Mouse (Mus musculus): ENCODE measurements at regions not wholly inside any gene's neighbourhood (a gene's known extent, or its start where the extent isn't known, plus 50 kb on each side); places are given as distances from the start of the nearest gene placed in this dataset.
A peak's percentile ranks its signal among the peaks of the same experiment; 100 is the strongest.

GRCm38 (mm10) chr7:130052376-130052775 is 460.7 kb downstream of the Wdr11 start:
- Histone ChIP-seq H3K9ac (ENCODE audit: low read depth, low read length) (no peak overlapping the region), H3K4me3 (ENCODE audit: low read length) (no peak overlapping the region), H3K4me2 (replicated peaks; ENCODE audit: low read depth, low read length) (no peak overlapping the region), H3K27ac (ENCODE audit: low read depth, low read length) (no peak overlapping the region), H3K27me3 (ENCODE audit: control insufficient read depth, insufficient read depth, low read length) (no peaks in the 10 kb centered on the region), H3K9me3 (ENCODE audit: control insufficient read depth, low read length) (no peaks in the 10 kb centered on the region), H3K36me3 (ENCODE audit: control insufficient read depth, insufficient read depth, low read length) (no peaks in the 10 kb centered on the region), H3K4me1 (ENCODE audit: control insufficient read depth, insufficient read depth, low read length) (peaks cover 19% of the 10 kb centered on the region)
- 94% methylated on average over 5 of the region's 5 CpGs for WGBS
- ATAC-seq (ENCODE audit: low FRiP score, low TSS enrichment), result no peak

GRCm38 (mm10) chr7:130057708-130058107 is 462.5 kb downstream of the Ate1 start:
- H3K4me2 ChIP-seq (replicated peaks; ENCODE audit: low read depth, low read length), result peak overlapping the region; percentile 17; the same call in 1 of the 2 replicates
- no peak overlapping the region for H3K9ac ChIP-seq (ENCODE audit: low read depth, low read length)
- ATAC-seq (ENCODE audit: low FRiP score, low TSS enrichment), result peak; percentile 44; the same call in 1 of the 2 replicates
- H3K27me3 ChIP-seq (ENCODE audit: control insufficient read depth, insufficient read depth, low read length), result no peaks in the 10 kb centered on the region
- H3K4me1 ChIP-seq (ENCODE audit: control insufficient read depth, insufficient read depth, low read length), result peaks cover 25% of the 10 kb centered on the region
- H3K36me3 ChIP-seq (ENCODE audit: control insufficient read depth, insufficient read depth, low read length), result no peaks in the 10 kb centered on the region
- WGBS, result 16% methylated on average over 6 of the region's 6 CpGs
- H3K9me3 ChIP-seq (ENCODE audit: control insufficient read depth, low read length), result no peaks in the 10 kb centered on the region
- H3K4me3 ChIP-seq (ENCODE audit: low read length), result no peak overlapping the region
- peak overlapping the region; percentile 57 for H3K27ac ChIP-seq (ENCODE audit: low read depth, low read length)

- Histone ChIP-seq H3K36me3 (ENCODE audit: control insufficient read depth, insufficient read depth, low read length) (no peaks in the 10 kb centered on the region), H3K27me3 (ENCODE audit: control insufficient read depth, insufficient read depth, low read length) (no peaks in the 10 kb centered on the region), H3K9ac (ENCODE audit: low read depth, low read length) (no peak overlapping the region), H3K4me1 (ENCODE audit: control insufficient read depth, insufficient read depth, low read length) (peaks cover 25% of the 10 kb centered on the region), H3K4me2 (replicated peaks; ENCODE audit: low read depth, low read length) (no peak overlapping the region; the same call in 1 of the 2 replicates), H3K4me3 (ENCODE audit: low read length) (no peak overlapping the region), H3K9me3 (ENCODE audit: control insufficient read depth, low read length) (no peaks in the 10 kb centered on the region), H3K27ac (ENCODE audit: low read depth, low read length) (peak overlapping the region; percentile 62)
- WGBS, result 28% methylated on average over 12 of the region's 12 CpGs
- ATAC-seq (ENCODE audit: low FRiP score, low TSS enrichment), result peak; percentile 94
Measured at GRCm38 (mm10) chr7:130058267-130058666, 461.9 kb downstream of the Ate1 start.

GRCm38 (mm10) chr7:130059684-130060607 is 460.2 kb downstream of the Ate1 start:
- Histone ChIP-seq H3K27me3 (ENCODE audit: control insufficient read depth, insufficient read depth, low read length) (no peaks in the 10 kb centered on the region), H3K4me2 (replicated peaks; ENCODE audit: low read depth, low read length) (no peak overlapping the region), H3K27ac (ENCODE audit: low read depth, low read length) (no peak overlapping the region; the same call in 1 of the 2 replicates), H3K36me3 (ENCODE audit: control insufficient read depth, insufficient read depth, low read length) (no peaks in the 10 kb centered on the region), H3K9me3 (ENCODE audit: control insufficient read depth, low read length) (no peaks in the 10 kb centered on the region), H3K4me3 (ENCODE audit: low read length) (no peak overlapping the region), H3K4me1 (ENCODE audit: control insufficient read depth, insufficient read depth, low read length) (peaks cover 31% of the 10 kb centered on the region), H3K9ac (ENCODE audit: low read depth, low read length) (no peak overlapping the region)
- WGBS, result 45% methylated on average over 15 of the region's 15 CpGs
- no peak for ATAC-seq (ENCODE audit: low FRiP score, low TSS enrichment)

GRCm38 (mm10) chr7:130064500-130064899 is 455.7 kb downstream of the Ate1 start:
- peaks cover 19% of the 10 kb centered on the region; the same call in 1 of the 2 replicates for H3K4me1 ChIP-seq (ENCODE audit: control insufficient read depth, insufficient read depth, low read length)
- H3K36me3 ChIP-seq (ENCODE audit: control insufficient read depth, insufficient read depth, low read length), result no peaks in the 10 kb centered on the region
- H3K9ac ChIP-seq (ENCODE audit: low read depth, low read length), result no peak overlapping the region
- no peaks in the 10 kb centered on the region for H3K27me3 ChIP-seq (ENCODE audit: control insufficient read depth, insufficient read depth, low read length)
- H3K9me3 ChIP-seq (ENCODE audit: control insufficient read depth, low read length), result no peaks in the 10 kb centered on the region
- 10% methylated on average over 7 of the region's 7 CpGs for WGBS
- no peak overlapping the region for H3K27ac ChIP-seq (ENCODE audit: low read depth, low read length)
- H3K4me2 ChIP-seq (replicated peaks; ENCODE audit: low read depth, low read length), result no peak overlapping the region
- peak; percentile 46; the same call in 1 of the 2 replicates for ATAC-seq (ENCODE audit: low FRiP score, low TSS enrichment)
- no peak overlapping the region for H3K4me3 ChIP-seq (ENCODE audit: low read length)

- no peak overlapping the region for H3K9ac ChIP-seq (ENCODE audit: low read depth, low read length)
- no peak overlapping the region for H3K4me3 ChIP-seq (ENCODE audit: low read length)
- H3K4me2 ChIP-seq (replicated peaks; ENCODE audit: low read depth, low read length), result no peak overlapping the region
- no peak for ATAC-seq (ENCODE audit: low FRiP score, low TSS enrichment)
- no peak overlapping the region for H3K27ac ChIP-seq (ENCODE audit: low read depth, low read length)
- H3K4me1 ChIP-seq (ENCODE audit: control insufficient read depth, insufficient read depth, low read length), result peaks cover 7% of the 10 kb centered on the region; the same call in 1 of the 2 replicates
- H3K36me3 ChIP-seq (ENCODE audit: control insufficient read depth, insufficient read depth, low read length), result no peaks in the 10 kb centered on the region
- no peaks in the 10 kb centered on the region for H3K9me3 ChIP-seq (ENCODE audit: control insufficient read depth, low read length)
- H3K27me3 ChIP-seq (ENCODE audit: control insufficient read depth, insufficient read depth, low read length), result no peaks in the 10 kb centered on the region
- 63% methylated on average over 3 of the region's 3 CpGs for WGBS
Measured at GRCm38 (mm10) chr7:130068316-130068715, 451.9 kb downstream of the Ate1 start.

- 65% methylated on average over 11 of the region's 11 CpGs for WGBS
Measured at GRCm38 (mm10) chr7:130073388-130073787, 446.8 kb downstream of the Ate1 start.

GRCm38 (mm10) chr7:130073890-130074819 is 446.0 kb downstream of the Ate1 start:
- no peaks in the 10 kb centered on the region for H3K36me3 ChIP-seq (ENCODE audit: control insufficient read depth, insufficient read depth, low read length)
- 17% methylated on average over 27 of the region's 27 CpGs for WGBS
- no peaks in the 10 kb centered on the region for H3K9me3 ChIP-seq (ENCODE audit: control insufficient read depth, low read length)
- H3K4me3 ChIP-seq (ENCODE audit: low read length), result peak overlapping the region; percentile 20; the same call in 1 of the 2 replicates
- H3K4me1 ChIP-seq (ENCODE audit: control insufficient read depth, insufficient read depth, low read length), result peaks cover 11% of the 10 kb centered on the region
- peak overlapping the region; percentile 51 for H3K4me2 ChIP-seq (replicated peaks; ENCODE audit: low read depth, low read length)
- peak overlapping the region; percentile 8; the same call in 1 of the 2 replicates for H3K27ac ChIP-seq (ENCODE audit: low read depth, low read length)
- no peaks in the 10 kb centered on the region for H3K27me3 ChIP-seq (ENCODE audit: control insufficient read depth, insufficient read depth, low read length)
- peak; percentile 35; the same call in 1 of the 2 replicates for ATAC-seq (ENCODE audit: low FRiP score, low TSS enrichment)
- peak overlapping the region; percentile 14; the same call in 1 of the 2 replicates for H3K9ac ChIP-seq (ENCODE audit: low read depth, low read length)

More at GRCm38 (mm10) chr7:130073388-130073787, 446.8 kb downstream of the Ate1 start:
- Histone ChIP-seq H3K4me2 (replicated peaks; ENCODE audit: low read depth, low read length) (peak overlapping the region; percentile 51), H3K27me3 (ENCODE audit: control insufficient read depth, insufficient read depth, low read length) (no peaks in the 10 kb centered on the region), H3K27ac (ENCODE audit: low read depth, low read length) (peak overlapping the region; percentile 30; the same call in 1 of the 2 replicates), H3K4me1 (ENCODE audit: control insufficient read depth, insufficient read depth, low read length) (peaks cover 11% of the 10 kb centered on the region), H3K9ac (ENCODE audit: low read depth, low read length) (no peak overlapping the region), H3K36me3 (ENCODE audit: control insufficient read depth, insufficient read depth, low read length) (no peaks in the 10 kb centered on the region), H3K4me3 (ENCODE audit: low read length) (no peak overlapping the region), H3K9me3 (ENCODE audit: control insufficient read depth, low read length) (no peaks in the 10 kb centered on the region)
- ATAC-seq (ENCODE audit: low FRiP score, low TSS enrichment), result no peak
